Mouse (Mus musculus): ENCODE results near the gene Trim50. TPM values are rescaled to one million over a fixed set of nuclear protein-coding genes. Genes with fewer than 3 reads are reported as not detected.

The Trim50 gene
- total and polyA plus RNA-seq, 2 experiments, result not detected

DNA sequence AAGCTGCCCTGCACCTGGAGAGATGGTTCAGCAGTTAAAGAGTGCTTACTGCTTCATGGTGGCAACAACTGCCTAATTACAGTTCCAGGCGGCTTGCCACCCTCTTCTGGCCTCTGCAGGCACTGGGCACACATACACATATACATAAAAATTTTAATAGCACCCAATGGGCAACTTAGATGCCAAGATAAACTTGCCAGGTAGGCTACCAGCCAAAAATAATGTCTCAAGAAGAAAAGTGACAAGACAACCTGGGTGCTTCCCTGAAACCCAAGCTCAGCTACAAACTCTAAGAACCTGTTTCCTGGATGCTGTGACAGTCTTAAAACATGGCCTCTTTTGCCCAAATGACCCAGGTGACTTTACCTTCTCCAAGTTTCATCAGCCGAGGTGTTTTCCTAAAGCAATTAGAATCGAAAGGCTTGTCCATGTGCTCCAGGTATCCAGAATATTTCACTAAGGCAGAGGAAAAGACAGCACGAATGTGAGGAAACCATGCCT lies 5.5 kb upstream of the Trim50 start:
- no peak overlapping the region for H3K4me3 ChIP-seq (ENCODE audit: insufficient read depth, low read depth, low read length)
- no peaks in the 10 kb centered on the region for H3K79me2 ChIP-seq (ENCODE audit: control insufficient read depth, insufficient read depth, low read length)
- H3K27me3 ChIP-seq (ENCODE audit: control insufficient read depth, insufficient read depth, low read length), result no peaks in the 10 kb centered on the region
- H3K27ac ChIP-seq (replicated peaks; ENCODE audit: insufficient read depth, low read depth, low read length), result no peak overlapping the region
- DNase-seq (ENCODE audit: extremely low read depth, low read depth, low spot score), result no peak
- H3K36me3 ChIP-seq (ENCODE audit: control insufficient read depth, insufficient read depth, low read length), result no peaks in the 10 kb centered on the region
- TF ChIP-seq POLR2A (IDR thresholded peaks at IDR 0.05; ENCODE audit: extremely low read depth, insufficient read depth, low read length), result no peak
- no peak overlapping the region for H3K9ac ChIP-seq (ENCODE audit: low read depth, low read length)
- no peaks in the 10 kb centered on the region for H3K4me1 ChIP-seq (ENCODE audit: control insufficient read depth, insufficient read depth, low read length)
- 65% methylated on average over 4 of the region's 4 CpGs for WGBS

DNA sequence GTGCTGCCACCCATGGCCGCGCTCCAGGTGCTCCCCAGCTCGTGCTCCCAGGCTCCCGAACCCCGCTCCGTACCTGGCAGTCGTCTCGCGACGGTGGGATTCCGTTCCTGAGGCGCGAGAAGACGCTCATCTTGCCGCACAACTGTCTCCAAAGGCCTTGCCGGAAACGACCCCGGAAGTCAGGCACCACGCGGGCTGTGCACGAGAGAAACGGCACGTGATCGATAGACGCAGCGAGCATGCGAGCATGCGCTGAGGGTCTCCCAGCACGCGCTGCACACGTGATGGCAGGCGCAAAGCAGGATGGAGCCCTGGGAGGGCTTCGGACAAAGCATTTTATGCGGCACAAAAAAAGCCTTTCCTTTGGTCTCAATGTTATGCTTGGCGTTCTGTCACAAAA lies 3.2 kb upstream of the Trim50 start, which contains the start of gene Fkbp6:
Gene Fkbp6 (minus strand): TSS at position 183 of the 400 bp plus-strand sequence.
- Histone ChIP-seq H3K36me3 (ENCODE audit: control insufficient read depth, insufficient read depth, low read length) (no peaks in the 10 kb centered on the region), H3K4me1 (ENCODE audit: control insufficient read depth, insufficient read depth, low read length) (no peaks in the 10 kb centered on the region), H3K27me3 (ENCODE audit: control insufficient read depth, insufficient read depth, low read length) (no peaks in the 10 kb centered on the region), H3K27ac (replicated peaks; ENCODE audit: insufficient read depth, low read depth, low read length) (no peak within 1 kb of the TSS), H3K9ac (ENCODE audit: low read depth, low read length) (no peak within 1 kb of the TSS), H3K79me2 (ENCODE audit: control insufficient read depth, insufficient read depth, low read length) (no peaks in the 10 kb centered on the region), H3K4me3 (ENCODE audit: insufficient read depth, low read depth, low read length) (no peak within 1 kb of the TSS)
- WGBS, result 87% methylated on average over 35 of the region's 35 CpGs
- DNase-seq (ENCODE audit: extremely low read depth, low read depth, low spot score), result no peak
- TF ChIP-seq POLR2A (IDR thresholded peaks at IDR 0.05; ENCODE audit: extremely low read depth, insufficient read depth, low read length) (no peak), CTCF (IDR thresholded peaks at IDR 0.05; ENCODE audit: low read depth, low read length) (no peak)

DNA sequence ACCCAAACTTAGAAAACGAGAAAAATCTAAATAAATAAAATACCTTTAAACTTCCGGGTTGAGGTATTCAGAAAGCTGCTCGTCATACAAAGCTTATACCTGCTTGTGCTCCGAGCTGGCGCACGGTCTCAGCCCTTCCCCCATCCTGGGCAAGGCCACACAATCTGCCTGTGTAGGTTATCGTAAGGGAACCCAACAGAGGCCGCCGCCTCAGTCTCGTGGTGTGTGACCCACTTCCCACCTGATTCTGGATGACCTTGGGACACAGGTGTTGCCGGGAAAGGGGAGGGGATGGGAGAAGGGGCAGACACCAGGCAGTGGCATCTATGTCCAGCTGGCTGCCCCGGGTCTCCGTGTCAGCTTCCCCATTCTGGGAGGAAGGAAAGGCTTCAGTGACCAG lies 1.5 kb upstream of the Trim50 start:
- no peaks in the 10 kb centered on the region for H3K27me3 ChIP-seq (ENCODE audit: control insufficient read depth, insufficient read depth, low read length)
- no peak overlapping the region for H3K9ac ChIP-seq (ENCODE audit: low read depth, low read length)
- WGBS, result 68% methylated on average over 13 of the region's 13 CpGs
- no peak for DNase-seq (ENCODE audit: extremely low read depth, low read depth, low spot score)
- H3K36me3 ChIP-seq (ENCODE audit: control insufficient read depth, insufficient read depth, low read length), result no peaks in the 10 kb centered on the region
- TF ChIP-seq POLR2A (IDR thresholded peaks at IDR 0.05; ENCODE audit: extremely low read depth, insufficient read depth, low read length), result no peak
- no peak overlapping the region for H3K27ac ChIP-seq (replicated peaks; ENCODE audit: insufficient read depth, low read depth, low read length)
- no peaks in the 10 kb centered on the region for H3K4me1 ChIP-seq (ENCODE audit: control insufficient read depth, insufficient read depth, low read length)
- no peak overlapping the region for H3K4me3 ChIP-seq (ENCODE audit: insufficient read depth, low read depth, low read length)
- no peaks in the 10 kb centered on the region for H3K79me2 ChIP-seq (ENCODE audit: control insufficient read depth, insufficient read depth, low read length)

DNA sequence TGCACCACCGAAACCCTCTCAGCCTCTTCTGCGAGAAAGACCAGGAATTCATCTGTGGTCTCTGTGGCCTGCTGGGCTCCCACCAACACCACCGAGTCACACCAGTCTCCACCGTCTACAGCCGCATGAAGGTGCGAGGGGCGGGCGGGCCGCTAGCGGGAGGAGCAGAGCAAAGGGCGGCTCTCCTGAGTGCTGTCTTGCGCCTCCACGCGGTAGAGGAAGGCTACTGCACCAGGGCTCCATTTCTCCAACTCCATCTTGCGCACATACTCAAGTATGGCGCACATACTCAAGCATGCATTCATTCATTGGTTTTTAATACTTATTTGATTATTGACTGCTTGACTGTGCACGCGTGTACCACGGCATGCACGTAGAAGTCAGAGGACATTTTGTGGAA lies 469 bp downstream of the Trim50 start:
- H3K79me2 ChIP-seq (ENCODE audit: control insufficient read depth, insufficient read depth, low read length), result no peaks in the 10 kb centered on the region
- H3K27me3 ChIP-seq (ENCODE audit: control insufficient read depth, insufficient read depth, low read length), result no peaks in the 10 kb centered on the region
- no peak overlapping the region for H3K9ac ChIP-seq (ENCODE audit: low read depth, low read length)
- 22% methylated on average over 20 of the region's 20 CpGs for WGBS
- no peak overlapping the region for H3K4me3 ChIP-seq (ENCODE audit: insufficient read depth, low read depth, low read length)
- H3K4me1 ChIP-seq (ENCODE audit: control insufficient read depth, insufficient read depth, low read length), result no peaks in the 10 kb centered on the region
- no peaks in the 10 kb centered on the region for H3K36me3 ChIP-seq (ENCODE audit: control insufficient read depth, insufficient read depth, low read length)
- no peak for DNase-seq (ENCODE audit: extremely low read depth, low read depth, low spot score)
- no peak for TF ChIP-seq POLR2A (IDR thresholded peaks at IDR 0.05; ENCODE audit: extremely low read depth, insufficient read depth, low read length)
- peak; percentile 56 for TF ChIP-seq CTCF (IDR thresholded peaks at IDR 0.05; ENCODE audit: low read depth, low read length)
- no peak overlapping the region for H3K27ac ChIP-seq (replicated peaks; ENCODE audit: insufficient read depth, low read depth, low read length)

DNA sequence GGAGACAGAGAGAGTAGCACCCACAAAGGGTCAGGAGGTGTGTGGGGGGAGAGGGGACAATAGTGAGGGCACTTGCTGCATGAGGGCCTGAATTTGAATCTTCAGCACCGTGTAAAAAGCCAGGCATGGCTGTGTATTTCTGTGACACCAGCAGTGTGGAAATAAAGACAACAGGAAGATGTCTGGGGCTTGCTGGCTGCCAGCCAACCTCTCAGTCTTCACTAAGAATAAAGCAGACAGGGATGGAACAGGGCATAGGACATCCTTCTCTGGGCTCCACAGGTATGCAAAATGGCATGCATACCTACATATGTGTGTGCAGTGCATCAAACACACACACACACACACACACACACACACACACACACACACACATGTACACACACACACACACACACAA lies 3.0 kb downstream of the Trim50 start:
- no peaks in the 10 kb centered on the region for H3K27me3 ChIP-seq (ENCODE audit: control insufficient read depth, insufficient read depth, low read length)
- no peak overlapping the region for H3K4me3 ChIP-seq (ENCODE audit: insufficient read depth, low read depth, low read length)
- H3K4me1 ChIP-seq (ENCODE audit: control insufficient read depth, insufficient read depth, low read length), result peaks cover 4% of the 10 kb centered on the region
- no peaks in the 10 kb centered on the region for H3K79me2 ChIP-seq (ENCODE audit: control insufficient read depth, insufficient read depth, low read length)
- DNase-seq (ENCODE audit: extremely low read depth, low read depth, low spot score), result no peak
- no peak overlapping the region for H3K9ac ChIP-seq (ENCODE audit: low read depth, low read length)
- TF ChIP-seq CTCF (IDR thresholded peaks at IDR 0.05; ENCODE audit: low read depth, low read length) (no peak), POLR2A (IDR thresholded peaks at IDR 0.05; ENCODE audit: extremely low read depth, insufficient read depth, low read length) (no peak)
- no peak overlapping the region for H3K27ac ChIP-seq (replicated peaks; ENCODE audit: insufficient read depth, low read depth, low read length)
- WGBS, result 67% methylated on average over 1 of the region's 1 CpGs
- H3K36me3 ChIP-seq (ENCODE audit: control insufficient read depth, insufficient read depth, low read length), result no peaks in the 10 kb centered on the region

DNA sequence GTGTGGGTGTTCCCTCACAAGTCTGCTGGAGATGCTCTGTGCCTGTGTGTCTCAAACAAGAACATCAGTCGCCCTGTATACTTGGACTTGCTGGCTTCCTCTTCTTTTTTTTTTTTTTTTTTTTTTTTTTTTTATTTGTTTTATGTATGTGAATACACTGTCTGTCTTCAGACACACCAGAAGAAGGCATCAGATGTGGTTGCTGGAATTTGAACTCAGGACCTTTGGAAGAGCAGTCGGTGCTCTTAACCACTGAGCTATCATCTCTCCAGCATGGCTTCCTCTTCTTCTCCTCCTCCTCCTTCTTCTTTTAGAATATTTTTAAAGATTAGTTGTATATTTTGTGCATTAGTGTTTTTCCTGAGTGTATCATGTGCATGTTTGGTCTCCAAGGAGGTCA lies 4.5 kb downstream of the Trim50 start:
- Histone ChIP-seq H3K4me3 (ENCODE audit: insufficient read depth, low read depth, low read length) (no peak overlapping the region), H3K9ac (ENCODE audit: low read depth, low read length) (no peak overlapping the region), H3K27ac (replicated peaks; ENCODE audit: insufficient read depth, low read depth, low read length) (no peak overlapping the region), H3K79me2 (ENCODE audit: control insufficient read depth, insufficient read depth, low read length) (no peaks in the 10 kb centered on the region), H3K36me3 (ENCODE audit: control insufficient read depth, insufficient read depth, low read length) (no peaks in the 10 kb centered on the region), H3K27me3 (ENCODE audit: control insufficient read depth, insufficient read depth, low read length) (no peaks in the 10 kb centered on the region), H3K4me1 (ENCODE audit: control insufficient read depth, insufficient read depth, low read length) (peaks cover 5% of the 10 kb centered on the region)
- DNase-seq (ENCODE audit: extremely low read depth, low read depth, low spot score), result no peak
- TF ChIP-seq POLR2A (IDR thresholded peaks at IDR 0.05; ENCODE audit: extremely low read depth, insufficient read depth, low read length), result no peak
- no peak for TF ChIP-seq CTCF (IDR thresholded peaks at IDR 0.05; ENCODE audit: low read depth, low read length)
- WGBS, result 90% methylated on average over 2 of the region's 2 CpGs
